Mouse (Mus musculus): ENCODE measurements around the gene Cacnb1.

The Cacnb1 gene

GRCm38 (mm10) chr11:97959300-97959680 lies 63.5 kb downstream of the Cacnb1 start:
- in situ Hi-C loops (cut with MboI; ENCODE audit: low sequenced_read_pairs): no loop called here

DNA sequence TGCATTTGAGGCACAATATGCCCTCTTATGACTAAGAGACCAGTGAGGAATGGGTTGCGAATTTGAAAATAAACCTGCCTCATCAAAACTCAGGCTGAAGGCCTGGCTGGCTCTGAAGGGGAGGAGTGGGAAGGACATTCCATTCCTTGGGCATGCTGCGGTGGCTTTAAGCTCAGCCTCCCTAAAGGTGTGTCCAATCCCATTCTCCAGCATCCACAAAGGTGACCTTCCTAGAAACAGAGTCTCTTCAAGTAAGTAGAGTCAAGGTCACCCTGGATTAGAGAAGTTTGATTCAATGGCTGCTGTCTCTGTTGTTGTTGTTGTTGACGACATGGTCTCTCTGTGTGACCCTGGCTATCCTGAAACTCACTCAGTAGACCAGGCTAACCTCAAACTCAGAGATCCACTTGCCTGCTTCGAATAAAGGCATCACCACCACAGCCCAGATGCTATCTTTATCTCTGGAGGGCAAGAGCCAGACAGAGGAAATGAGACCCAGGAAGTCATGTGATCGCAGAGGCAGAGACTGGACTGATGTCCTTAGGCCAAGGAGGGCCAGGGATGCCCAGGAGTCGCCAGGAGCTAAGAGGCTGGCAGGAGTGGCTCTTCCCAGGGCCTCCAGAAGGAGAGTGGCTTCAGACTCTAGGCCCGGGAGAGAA lies 64.1 kb downstream of the Cacnb1 start:
- in situ Hi-C loops (cut with MboI; ENCODE audit: low sequenced_read_pairs): no loop called here

DNA sequence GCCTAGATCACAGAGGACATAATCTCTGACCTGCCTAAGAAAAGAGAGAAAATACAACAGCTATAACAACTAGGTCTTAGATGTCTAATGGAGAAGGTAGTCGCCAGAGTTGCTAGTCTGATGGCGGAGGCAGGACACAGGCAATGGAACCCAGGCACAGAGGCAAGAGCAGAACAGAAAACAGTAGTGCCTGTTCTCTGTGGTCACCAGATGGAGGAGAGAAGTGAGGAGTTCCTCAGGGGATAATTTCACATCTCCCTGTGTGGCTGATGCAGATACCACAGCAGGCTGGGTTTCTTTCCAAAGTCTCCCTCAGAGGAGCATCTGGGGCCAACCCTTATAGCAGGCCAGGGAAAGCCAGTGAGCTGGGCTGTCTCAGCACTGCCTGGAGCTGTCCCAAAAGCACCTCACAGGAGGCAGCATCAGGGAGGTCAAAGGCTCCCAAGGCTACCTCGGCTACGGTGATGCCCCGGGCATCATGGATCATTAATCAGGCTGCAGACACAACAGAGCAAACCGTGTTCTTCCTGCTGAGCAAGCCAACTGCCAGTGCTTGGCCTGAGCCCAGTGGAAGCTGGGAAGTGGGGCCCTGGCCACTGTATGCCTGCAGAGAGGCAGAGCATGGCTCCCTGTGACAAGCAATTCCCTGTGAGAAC lies 65.8 kb downstream of the Cacnb1 start:
- in situ Hi-C loops (cut with MboI; ENCODE audit: low sequenced_read_pairs): no loop called here

- in situ Hi-C loops (cut with MboI; ENCODE audit: low sequenced_read_pairs): no loop called here
Measured at GRCm38 (mm10) chr11:97955915-97956314, 66.9 kb downstream of the Cacnb1 start.

GRCm38 (mm10) chr11:97955146-97955902 lies 67.5 kb downstream of the Cacnb1 start:
- in situ Hi-C loops (cut with MboI; ENCODE audit: low sequenced_read_pairs): no loop called here

DNA sequence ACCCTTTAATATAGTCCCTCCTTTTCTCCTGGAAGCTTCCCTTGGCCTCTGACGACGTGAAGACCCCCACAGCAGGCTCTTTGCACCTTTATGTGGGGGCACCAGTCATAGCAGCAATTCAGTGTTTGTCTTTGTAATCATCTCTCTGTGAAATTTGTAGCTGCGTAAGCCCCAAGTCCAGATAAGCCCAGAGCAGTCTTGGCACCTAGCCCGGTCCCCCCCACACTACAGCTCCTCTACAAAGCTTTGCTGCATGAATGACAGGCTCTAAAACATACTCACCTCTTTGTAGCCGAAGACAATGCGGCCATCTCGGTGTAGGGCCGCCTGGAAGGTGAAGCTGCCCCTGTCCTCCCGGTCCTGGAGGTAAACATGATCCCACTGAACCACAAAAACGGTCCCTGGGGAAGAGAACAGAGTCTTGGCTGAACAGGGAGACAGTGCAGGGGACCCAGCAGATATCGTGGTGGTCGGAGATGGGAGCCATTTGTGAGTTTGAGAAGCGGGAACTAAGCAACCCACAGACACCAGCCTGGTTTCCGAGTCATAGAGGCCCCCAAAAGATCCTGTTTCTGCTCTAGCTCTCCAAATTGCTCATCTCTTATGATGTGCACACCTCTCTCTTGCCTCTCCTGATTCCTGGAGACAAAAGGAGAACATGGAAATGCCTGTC lies 68.2 kb downstream of the Cacnb1 start:
- in situ Hi-C loops (cut with MboI; ENCODE audit: low sequenced_read_pairs): no loop called here

GRCm38 (mm10) chr11:97953939-97954275 lies 68.9 kb downstream of the Cacnb1 start:
- in situ Hi-C loops (cut with MboI; ENCODE audit: low sequenced_read_pairs): no loop called here

- in situ Hi-C loops (cut with MboI; ENCODE audit: low sequenced_read_pairs): no loop called here
Measured at GRCm38 (mm10) chr11:97953179-97953938, 69.5 kb downstream of the Cacnb1 start.

DNA sequence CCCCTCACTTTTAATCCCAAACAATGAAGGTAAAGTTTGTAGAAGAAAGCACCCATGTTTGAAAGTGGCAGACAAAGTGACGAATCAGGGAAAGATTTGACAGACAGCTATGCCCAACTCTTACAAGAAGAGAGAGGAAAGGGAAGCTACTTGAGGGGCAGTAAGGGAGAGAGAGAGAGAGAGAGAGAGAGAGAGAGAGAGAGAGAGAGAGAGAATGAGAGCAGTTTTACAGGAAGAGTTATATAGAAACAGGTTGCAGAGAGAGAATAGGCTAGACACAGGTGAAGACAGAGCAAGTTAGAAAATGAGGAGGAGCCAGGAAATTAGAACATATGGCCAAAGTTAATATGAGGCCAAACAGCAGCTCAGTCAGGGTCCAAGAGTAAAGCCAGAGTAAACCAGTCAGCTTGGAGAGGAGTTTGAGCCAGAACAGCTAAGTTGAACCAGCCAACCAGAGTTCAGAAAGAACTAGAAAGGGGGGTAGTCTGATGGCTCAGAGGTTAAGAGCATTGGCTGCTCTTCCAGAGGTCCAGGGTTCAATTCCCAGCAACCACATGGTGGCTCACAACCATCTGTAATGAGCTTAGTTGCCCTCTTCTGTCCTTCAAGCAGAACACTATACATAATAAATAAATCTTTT lies 70.3 kb downstream of the Cacnb1 start:
- in situ Hi-C loops (cut with MboI; ENCODE audit: low sequenced_read_pairs): no loop called here
